ENCODE assay signal across 9 mouse cellular contexts in the genomic region with DNA sequence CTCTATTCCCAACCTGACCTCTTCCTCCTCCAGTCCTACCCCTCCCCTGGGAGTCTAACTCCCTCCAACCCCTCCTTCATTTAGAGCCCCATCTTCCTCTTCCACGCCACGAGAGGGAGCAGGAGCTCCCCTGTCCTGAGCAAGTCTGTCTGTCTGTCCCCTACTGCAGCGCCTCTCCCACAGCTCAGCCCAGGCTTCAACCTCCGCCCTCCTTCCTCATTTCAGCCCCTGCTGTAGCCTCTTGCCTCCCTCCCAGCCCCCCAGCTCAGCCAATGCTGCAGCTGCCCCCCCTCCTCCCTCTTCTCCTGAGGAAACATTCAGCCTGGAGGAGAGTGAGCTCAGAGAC. TPM values are rescaled to one million over a fixed set of nuclear protein-coding genes. Genes with fewer than 3 reads are reported as not detected.
DNase-seq lines count a peak whose midpoint lies in the region; ATAC-seq and TF ChIP-seq lines count a peak whose summit lies in the region.
"Had no signal": no experiment of that assay in that cellular context is flagged by ENCODE, and none has a peak within 500 bp of the region (broad histone marks: within the 10 kb centered on the region; RNA-seq: fewer than 3 reads in every experiment).

No protein-coding gene starts in this region.

- no peak overlapping the region for H3K27ac ChIP-seq in left cerebral cortex, adult 2 months

- H3K4me3 ChIP-seq in left cerebral cortex, adult 2 months: no peak overlapping the region

- DNase-seq in left cerebral cortex, adult 2 months (ENCODE audit: extremely low spot score in 1 of 2, low spot score in 2 of 2): no peak
- DNase-seq in left cerebral cortex, postnatal 36 days (ENCODE audit: low spot score in 2 of 2): no peak
- peak; percentile 37 for DNase-seq in NIH3T3 (ENCODE audit: low read depth)
- DNase-seq in right cerebral cortex, adult 18-20 months: no peak
- no peak for DNase-seq in right cerebral cortex, postnatal 25 days
- DNase-seq: thymus, postnatal 4 days had no signal

- peak; percentile 25 for TF ChIP-seq CTCF in left cerebral cortex, adult 2 months (IDR thresholded peaks at IDR 0.05)

- intact Hi-C loops in left cerebral cortex, adult 2 months (cut with DNase I): no loop called here
- intact Hi-C loops in left cerebral cortex, postnatal 36 days (cut with DNase I): no loop called here

- peak; percentile 55 to 56; a peak in 2 of 4 replicates for ATAC-seq in hematopoietic stem cell, adult 5-6 weeks (replicated peaks in 1 of 2; ENCODE audit: insufficient read depth in 1 of 2, low FRiP score in 2 of 2, low TSS enrichment in 1 of 2, low read depth in 1 of 2, poor library complexity in 2 of 2, severe bottlenecking in 2 of 2)
- ATAC-seq in megakaryocyte-erythroid progenitor cell, adult 5-6 weeks (replicated peaks; ENCODE audit: low FRiP score, low TSS enrichment, poor library complexity, severe bottlenecking): peak; percentile 13; the same call in 1 of the 2 replicates
- ATAC-seq in activated CD4-positive, CD25-positive, alpha-beta regulatory T cell, adult 4 months: no peak

RNA-seq across cellular contexts. Expression of a gene that starts 0.5 kb away (rescaled TPM):
- under 1 TPM; 0.68 to 0.79 TPM for total RNA-seq in left cerebral cortex, adult 2 months (2021)
- total RNA-seq in left cerebral cortex, postnatal 36 days (2021): under 1 TPM; 0.52 to 0.75 TPM
- 1.3 TPM in 2 replicates for total RNA-seq in hematopoietic stem cell, adult 5-6 weeks (2017)
- 0.42 and 0.79 TPM in 2 replicates for total RNA-seq in megakaryocyte-erythroid progenitor cell, adult 5-6 weeks (2014; fragmentation: Nextera tagmentation)
- 0.30 and 0.99 TPM in 2 replicates for total RNA-seq in megakaryocyte-erythroid progenitor cell, adult 5-6 weeks (2017)
- 1 to 10 TPM; 3.3 to 3.8 TPM for polyA plus RNA-seq in activated CD4-positive, CD25-positive, alpha-beta regulatory T cell, adult 4 months (2017; shearing (Covaris generic))

RNA-seq across cellular contexts. Expression of a gene that starts 13.0 kb away (rescaled TPM):
- total RNA-seq in left cerebral cortex, adult 2 months (2021): 1 to 10 TPM; 1.2 to 4.7 TPM
- total RNA-seq in left cerebral cortex, postnatal 36 days (2021): 1 to 10 TPM in 1 of 2 experiments, under 1 TPM in 1; 0.59 to 1.9 TPM
- 6.2 and 8.9 TPM in 2 replicates for total RNA-seq in hematopoietic stem cell, adult 5-6 weeks (2017)
- total RNA-seq in megakaryocyte-erythroid progenitor cell, adult 5-6 weeks (2014; fragmentation: Nextera tagmentation): 6.4 and 17.6 TPM in 2 replicates
- total RNA-seq in megakaryocyte-erythroid progenitor cell, adult 5-6 weeks (2017): 0.88 and 4.8 TPM in 2 replicates
- polyA plus RNA-seq in activated CD4-positive, CD25-positive, alpha-beta regulatory T cell, adult 4 months (2017; shearing (Covaris generic)): 10 to 100 TPM; 16.4 to 23.9 TPM

RNA-seq across cellular contexts. Expression of a gene that starts 23.5 kb away (rescaled TPM):
- 100 to 1,000 TPM; 184 TPM for total RNA-seq in left cerebral cortex, adult 2 months (2021)
- 100 to 1,000 TPM; 156 to 193 TPM for total RNA-seq in left cerebral cortex, postnatal 36 days (2021)
- total RNA-seq in hematopoietic stem cell, adult 5-6 weeks (2017): 90.7 and 99.4 TPM in 2 replicates
- total RNA-seq in megakaryocyte-erythroid progenitor cell, adult 5-6 weeks (2014; fragmentation: Nextera tagmentation): 183 and 235 TPM in 2 replicates
- total RNA-seq in megakaryocyte-erythroid progenitor cell, adult 5-6 weeks (2017): 68.1 and 88.4 TPM in 2 replicates
- polyA plus RNA-seq in activated CD4-positive, CD25-positive, alpha-beta regulatory T cell, adult 4 months (2017; shearing (Covaris generic)): 10 to 100 TPM; 55.0 to 72.9 TPM

RNA-seq across cellular contexts. Expression of a gene that starts 26.0 kb away (rescaled TPM):
- total RNA-seq in left cerebral cortex, adult 2 months (2021): 1 to 10 TPM; 5.5 to 5.8 TPM
- 1 to 10 TPM; 4.0 to 5.5 TPM for total RNA-seq in left cerebral cortex, postnatal 36 days (2021)
- 32.8 and 34.1 TPM in 2 replicates for total RNA-seq in hematopoietic stem cell, adult 5-6 weeks (2017)
- 5.2 and 10.4 TPM in 2 replicates for total RNA-seq in megakaryocyte-erythroid progenitor cell, adult 5-6 weeks (2014; fragmentation: Nextera tagmentation)
- total RNA-seq in megakaryocyte-erythroid progenitor cell, adult 5-6 weeks (2017): 1.8 and 4.5 TPM in 2 replicates
- polyA plus RNA-seq in activated CD4-positive, CD25-positive, alpha-beta regulatory T cell, adult 4 months (2017; shearing (Covaris generic)): 10 to 100 TPM; 18.6 to 41.7 TPM

RNA-seq across cellular contexts. Expression of a gene that starts 30.5 kb away (rescaled TPM):
- total RNA-seq in left cerebral cortex, adult 2 months (2021): 100 to 1,000 TPM; 313 to 351 TPM
- 100 to 1,000 TPM; 278 to 328 TPM for total RNA-seq in left cerebral cortex, postnatal 36 days (2021)
- 2.6 and 3.6 TPM in 2 replicates for total RNA-seq in hematopoietic stem cell, adult 5-6 weeks (2017)
- 0.26 and 0.64 TPM in 2 replicates for total RNA-seq in megakaryocyte-erythroid progenitor cell, adult 5-6 weeks (2014; fragmentation: Nextera tagmentation)
- total RNA-seq in megakaryocyte-erythroid progenitor cell, adult 5-6 weeks (2017): 0.27 TPM in 1 of 2 replicates, not detected in the other
- polyA plus RNA-seq in activated CD4-positive, CD25-positive, alpha-beta regulatory T cell, adult 4 months (2017; shearing (Covaris generic)): under 1 TPM; 0.37 to 0.93 TPM
